Mouse (Mus musculus): Measurements from ENCODE around the gene Gdpd1.

DNA sequence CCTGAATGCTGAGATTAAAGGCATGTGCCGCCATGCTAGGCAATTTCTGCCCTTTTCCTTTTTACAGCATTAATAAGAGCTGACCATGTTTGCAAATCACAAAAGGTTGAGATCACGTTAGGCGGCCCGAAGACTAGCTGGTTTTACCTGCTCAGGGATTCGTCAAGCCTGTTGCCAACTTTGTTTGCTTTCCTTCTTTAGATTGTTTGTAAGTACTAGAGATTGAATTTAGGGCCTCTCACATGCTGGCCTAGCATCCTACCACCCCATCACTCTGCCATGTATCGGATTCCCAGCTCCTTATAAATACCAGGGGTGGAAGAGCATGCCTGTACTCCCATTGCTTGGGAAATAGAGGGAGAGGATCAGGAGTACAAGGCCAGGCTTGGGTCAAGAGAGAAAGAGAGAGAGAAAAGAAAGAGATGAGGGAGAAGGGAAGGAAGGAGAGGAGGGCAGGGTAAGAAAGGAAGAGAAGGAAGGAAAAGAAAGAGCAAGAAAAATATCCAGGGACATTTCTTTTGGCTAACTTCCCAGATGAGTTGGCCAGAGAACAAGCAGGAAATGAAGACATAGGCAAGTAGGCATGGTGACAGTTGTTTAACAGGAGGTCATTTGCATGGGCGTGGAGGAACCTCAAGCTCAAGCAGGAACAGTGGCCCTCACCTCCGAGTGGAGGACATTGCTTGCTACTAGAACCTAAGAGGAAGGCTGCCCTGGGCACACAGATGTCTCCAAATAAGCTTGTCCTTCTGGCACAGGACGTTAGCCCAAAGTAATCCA is 47.6 kb downstream of the Gdpd1 start:
- TF ChIP-seq FLI1 (IDR thresholded peaks at IDR 0.05; ENCODE audit: low read length) = no peak
- TF ChIP-seq GATA1 (IDR thresholded peaks at IDR 0.05; ENCODE audit: borderline replicate concordance, low read length) = no peak

Data from megakaryocyte, embryonic 14.5 days (primary cell).